Mouse (Mus musculus): Measurements from ENCODE around the gene Elovl7. TPM values are rescaled to one million over a fixed set of nuclear protein-coding genes. Genes with fewer than 3 reads are reported as not detected.

Elovl7 gene
- polyA plus RNA-seq, 2 experiments, result 0.51 to 1.8 TPM

- Histone ChIP-seq H3K4me1 (replicated peaks; ENCODE audit: control insufficient read depth in 2 of 2, insufficient read depth in 2 of 2, low read length in 1 of 2) (no peaks in the 10 kb centered on the region; a peak in 1 of 4 replicates), H3K9ac (replicated peaks) (no peak overlapping the region), H3K27ac (no peak overlapping the region), H3K4me2 (ENCODE audit: low read depth) (no peak overlapping the region), H3K27me3 (ENCODE audit: control insufficient read depth, insufficient read depth, low read length) (no peaks in the 10 kb centered on the region), H3K4me3 (ENCODE audit: insufficient read depth in 1 of 2, low read depth in 2 of 2, low read length in 2 of 2) (no peak overlapping the region), H3K9me3 (ENCODE audit: control insufficient read depth, low read length) (no peaks in the 10 kb centered on the region), H3K36me3 (replicated peaks; ENCODE audit: control insufficient read depth, insufficient read depth, low read depth) (no peaks in the 10 kb centered on the region)
- TF ChIP-seq CTCF (IDR thresholded peaks at IDR 0.05; ENCODE audit: low read depth) (no peak), EP300 (IDR thresholded peaks at IDR 0.05; ENCODE audit: low read depth) (no peak)
- 65% methylated on average over 8 of the region's 8 CpGs for WGBS (ENCODE audit: insufficient replicate concordance)
- ATAC-seq (ENCODE audit: insufficient read depth), result no peak
- DNase-seq (ENCODE audit: low read depth in 3 of 3, low spot score in 3 of 3), result no peak
Observed at GRCm38 (mm10) chr13:108272332-108272731, 58.1 kb downstream of the Elovl7 start.

GRCm38 (mm10) chr13:108273034-108273433 is 58.8 kb downstream of the Elovl7 start:
- H3K27ac ChIP-seq, result no peak overlapping the region
- H3K4me2 ChIP-seq (ENCODE audit: low read depth), result no peak overlapping the region
- ATAC-seq (ENCODE audit: insufficient read depth), result no peak
- no peaks in the 10 kb centered on the region for H3K9me3 ChIP-seq (ENCODE audit: control insufficient read depth, low read length)
- no peaks in the 10 kb centered on the region for H3K27me3 ChIP-seq (ENCODE audit: control insufficient read depth, insufficient read depth, low read length)
- WGBS (ENCODE audit: insufficient replicate concordance), result 62% methylated on average over 15 of the region's 15 CpGs
- no peak overlapping the region for H3K9ac ChIP-seq (replicated peaks)
- TF ChIP-seq CTCF (IDR thresholded peaks at IDR 0.05; ENCODE audit: low read depth), result no peak
- no peak for TF ChIP-seq EP300 (IDR thresholded peaks at IDR 0.05; ENCODE audit: low read depth)
- H3K36me3 ChIP-seq (replicated peaks; ENCODE audit: control insufficient read depth, insufficient read depth, low read depth), result no peaks in the 10 kb centered on the region
- H3K4me3 ChIP-seq (ENCODE audit: insufficient read depth in 1 of 2, low read depth in 2 of 2, low read length in 2 of 2), result no peak overlapping the region
- no peaks in the 10 kb centered on the region; a peak in 1 of 4 replicates for H3K4me1 ChIP-seq (replicated peaks; ENCODE audit: control insufficient read depth in 2 of 2, insufficient read depth in 2 of 2, low read length in 1 of 2)
- DNase-seq (ENCODE audit: low read depth in 3 of 3, low spot score in 3 of 3), result no peak

GRCm38 (mm10) chr13:108273456-108273855 is 59.3 kb downstream of the Elovl7 start:
- Histone ChIP-seq H3K9me3 (ENCODE audit: control insufficient read depth, low read length) (no peaks in the 10 kb centered on the region), H3K4me1 (replicated peaks; ENCODE audit: control insufficient read depth in 2 of 2, insufficient read depth in 2 of 2, low read length in 1 of 2) (no peaks in the 10 kb centered on the region; a peak in 1 of 4 replicates), H3K4me3 (ENCODE audit: insufficient read depth in 1 of 2, low read depth in 2 of 2, low read length in 2 of 2) (no peak overlapping the region), H3K27me3 (ENCODE audit: control insufficient read depth, insufficient read depth, low read length) (no peaks in the 10 kb centered on the region), H3K9ac (replicated peaks) (no peak overlapping the region), H3K36me3 (replicated peaks; ENCODE audit: control insufficient read depth, insufficient read depth, low read depth) (no peaks in the 10 kb centered on the region), H3K27ac (no peak overlapping the region), H3K4me2 (ENCODE audit: low read depth) (no peak overlapping the region)
- DNase-seq (ENCODE audit: low read depth in 3 of 3, low spot score in 3 of 3) (no peak), ATAC-seq (ENCODE audit: insufficient read depth) (no peak)
- WGBS (ENCODE audit: insufficient replicate concordance), result 41% methylated on average over 5 of the region's 5 CpGs
- TF ChIP-seq CTCF (IDR thresholded peaks at IDR 0.05; ENCODE audit: low read depth) (no peak), EP300 (IDR thresholded peaks at IDR 0.05; ENCODE audit: low read depth) (no peak)

GRCm38 (mm10) chr13:108276561-108276960 is 62.4 kb downstream of the Elovl7 start:
- no peaks in the 10 kb centered on the region for H3K27me3 ChIP-seq (ENCODE audit: control insufficient read depth, insufficient read depth, low read length)
- no peaks in the 10 kb centered on the region for H3K36me3 ChIP-seq (replicated peaks; ENCODE audit: control insufficient read depth, insufficient read depth, low read depth)
- H3K27ac ChIP-seq, result no peak overlapping the region
- no peaks in the 10 kb centered on the region; a peak in 1 of 4 replicates for H3K4me1 ChIP-seq (replicated peaks; ENCODE audit: control insufficient read depth in 2 of 2, insufficient read depth in 2 of 2, low read length in 1 of 2)
- H3K4me3 ChIP-seq (ENCODE audit: insufficient read depth in 1 of 2, low read depth in 2 of 2, low read length in 2 of 2), result no peak overlapping the region
- TF ChIP-seq CTCF (IDR thresholded peaks at IDR 0.05; ENCODE audit: low read depth), result no peak
- TF ChIP-seq EP300 (IDR thresholded peaks at IDR 0.05; ENCODE audit: low read depth), result no peak
- DNase-seq (ENCODE audit: low read depth in 3 of 3, low spot score in 3 of 3) (no peak), ATAC-seq (ENCODE audit: insufficient read depth) (no peak)
- H3K4me2 ChIP-seq (ENCODE audit: low read depth), result no peak overlapping the region
- no peak overlapping the region for H3K9ac ChIP-seq (replicated peaks)
- no peaks in the 10 kb centered on the region for H3K9me3 ChIP-seq (ENCODE audit: control insufficient read depth, low read length)
- WGBS (ENCODE audit: insufficient replicate concordance), result 9% methylated on average over 1 of the region's 1 CpGs

- no peak for TF ChIP-seq CTCF (IDR thresholded peaks at IDR 0.05; ENCODE audit: low read depth)
- no peak for TF ChIP-seq EP300 (IDR thresholded peaks at IDR 0.05; ENCODE audit: low read depth)
- H3K9me3 ChIP-seq (ENCODE audit: control insufficient read depth, low read length), result no peaks in the 10 kb centered on the region
- H3K4me1 ChIP-seq (replicated peaks; ENCODE audit: control insufficient read depth in 2 of 2, insufficient read depth in 2 of 2, low read length in 1 of 2), result no peaks in the 10 kb centered on the region; a peak in 1 of 4 replicates
- H3K4me2 ChIP-seq (ENCODE audit: low read depth), result no peak overlapping the region
- DNase-seq (ENCODE audit: low read depth in 3 of 3, low spot score in 3 of 3) (no peak), ATAC-seq (ENCODE audit: insufficient read depth) (no peak)
- no peak overlapping the region for H3K27ac ChIP-seq
- H3K9ac ChIP-seq (replicated peaks), result no peak overlapping the region
- no peak overlapping the region for H3K4me3 ChIP-seq (ENCODE audit: insufficient read depth in 1 of 2, low read depth in 2 of 2, low read length in 2 of 2)
- whole genome bisulfite sequencing (ENCODE audit: insufficient replicate concordance), result 72% methylated on average over 7 of the region's 7 CpGs
- H3K27me3 ChIP-seq (ENCODE audit: control insufficient read depth, insufficient read depth, low read length), result no peaks in the 10 kb centered on the region
- no peaks in the 10 kb centered on the region for H3K36me3 ChIP-seq (replicated peaks; ENCODE audit: control insufficient read depth, insufficient read depth, low read depth)
Observed at GRCm38 (mm10) chr13:108277320-108277719, 63.1 kb downstream of the Elovl7 start.
